Mouse (Mus musculus) kidney, embryonic 14.5 days (tissue): Measurements from ENCODE around the gene Snrnp25. TPM values are rescaled to one million over a fixed set of nuclear protein-coding genes. Genes with fewer than 3 reads are reported as not detected.

Experiments used
- ATAC-seq: fragments of 200-750 bp; cut with Nextera tagmentation; 2 replicates; pipeline ENCODE4 v1.8.0; 2017; ENCODE audit warnings: moderate number of reproducible peaks, mild to moderate bottlenecking, moderate TSS enrichment, moderate library complexity; ENCODE audit not compliant: low FRiP score, low TSS enrichment
- H3K27ac ChIP-seq: fragments of 300-500 bp; sonication (generic); 2 replicates; pipeline ENCODE4 v1.5.1; 2014; ENCODE audit warnings: low read depth, mild to moderate bottlenecking, low read length, moderate library complexity, mixed read lengths
- H3K27me3 ChIP-seq: fragments of 300-500 bp; sonication (generic); 2 replicates; pipeline ENCODE4 v1.6.1; 2014; ENCODE audit warnings: mild to moderate bottlenecking, low read length; ENCODE audit not compliant: control insufficient read depth, insufficient read depth
- H3K36me3 ChIP-seq: fragments of 300-500 bp; sonication (generic); 2 replicates; pipeline ENCODE4 v1.6.1; 2014; ENCODE audit warnings: low read length, mixed read lengths; ENCODE audit not compliant: control insufficient read depth, insufficient read depth
- H3K4me1 ChIP-seq: fragments of 300-500 bp; sonication (generic); 2 replicates; pipeline ENCODE4 v1.6.1; 2014; ENCODE audit warnings: low read length, mixed read lengths; ENCODE audit not compliant: control insufficient read depth, insufficient read depth
- H3K4me2 ChIP-seq: fragments of 300-500 bp; sonication (generic); replicated peaks from 2 replicates; pipeline ENCODE4 v1.6.1; 2014; ENCODE audit warnings: low read depth, mild to moderate bottlenecking, low read length
- H3K4me3 ChIP-seq: fragments of 300-500 bp; sonication (generic); 2 replicates; pipeline ENCODE4 v1.5.1; 2014; ENCODE audit warnings: mild to moderate bottlenecking, low read length
- H3K9ac ChIP-seq: fragments of 300-500 bp; sonication (generic); 2 replicates; pipeline ENCODE4 v1.6.1; 2014; ENCODE audit warnings: low read depth, mild to moderate bottlenecking, low read length, moderate library complexity
- H3K9me3 ChIP-seq: fragments of 300-500 bp; sonication (generic); 2 replicates; pipeline ENCODE4 v1.6.1; 2016; ENCODE audit warnings: low read length; ENCODE audit not compliant: control insufficient read depth
- WGBS: fragments of 180-500 bp; shearing (Covaris S2); extraction: QIAGEN DNeasy Blood & Tissue Kit; methylation state at CpG from one replicate; pipeline ENCODE4 v1.1.7; 2014; 5-methylcytosine and 5-hydroxymethylcytosine counted together
- polyA plus RNA-seq: library from polyadenylated mRNA; unstranded; fragments of >200 nt; fragmentation: Nextera tagmentation; extraction: Ambion mirVana; gene quantifications from 2 replicates; pipeline ENCODE4 v1.2.1, GENCODE M21; 2014

The Snrnp25 gene
- polyA plus RNA-seq, 1 experiment from 2014 or later, result 71.7 TPM

GRCm38 (mm10) chr11:32244617-32245016 is 39.4 kb downstream of the Snrnp25 start:
- Histone ChIP-seq H3K36me3 (peaks cover 54% of the 10 kb centered on the region), H3K4me1 (peaks cover 14% of the 10 kb centered on the region), H3K9me3 (no peaks in the 10 kb centered on the region), H3K4me2 (no peak overlapping the region), H3K27ac (peak overlapping the region; percentile 72), H3K27me3 (no peaks in the 10 kb centered on the region), H3K9ac (no peak overlapping the region), H3K4me3 (no peak overlapping the region)
- no peak for ATAC-seq
- WGBS, result 93% methylated on average over 1 of the region's 1 CpGs

- H3K4me1 ChIP-seq, result peaks cover 14% of the 10 kb centered on the region
- no peak overlapping the region for H3K4me2 ChIP-seq
- no peaks in the 10 kb centered on the region for H3K9me3 ChIP-seq
- no peaks in the 10 kb centered on the region for H3K27me3 ChIP-seq
- H3K36me3 ChIP-seq, result peaks cover 55% of the 10 kb centered on the region
- H3K4me3 ChIP-seq, result no peak overlapping the region
- WGBS, result 91% methylated on average over 6 of the region's 6 CpGs
- ATAC-seq, result no peak
- no peak overlapping the region for H3K9ac ChIP-seq
- H3K27ac ChIP-seq, result no peak overlapping the region
These were observed 40.4 kb downstream of the Snrnp25 start for GRCm38 (mm10) chr11:32245614-32246013.

- Histone ChIP-seq H3K4me1 (peaks cover 14% of the 10 kb centered on the region), H3K27ac (no peak overlapping the region), H3K9ac (no peak overlapping the region), H3K9me3 (no peaks in the 10 kb centered on the region), H3K27me3 (no peaks in the 10 kb centered on the region), H3K36me3 (peaks cover 51% of the 10 kb centered on the region), H3K4me2 (no peak overlapping the region), H3K4me3 (no peak overlapping the region)
- ATAC-seq, result no peak
These were observed 41.9 kb downstream of the Snrnp25 start for GRCm38 (mm10) chr11:32247068-32247467.

GRCm38 (mm10) chr11:32248350-32248749 is 43.1 kb downstream of the Snrnp25 start:
- no peaks in the 10 kb centered on the region for H3K27me3 ChIP-seq
- whole genome bisulfite sequencing, result 62% methylated on average over 3 of the region's 3 CpGs
- no peak overlapping the region for H3K4me3 ChIP-seq
- H3K4me2 ChIP-seq, result no peak overlapping the region
- peaks cover 58% of the 10 kb centered on the region for H3K36me3 ChIP-seq
- H3K9ac ChIP-seq, result no peak overlapping the region
- peaks cover 11% of the 10 kb centered on the region for H3K4me1 ChIP-seq
- ATAC-seq, result no peak
- H3K9me3 ChIP-seq, result no peaks in the 10 kb centered on the region
- H3K27ac ChIP-seq, result no peak overlapping the region

GRCm38 (mm10) chr11:32250880-32251763 is 45.9 kb downstream of the Snrnp25 start:
- H3K4me3 ChIP-seq, result no peak overlapping the region

GRCm38 (mm10) chr11:32253121-32253520 is 47.9 kb downstream of the Snrnp25 start:
- WGBS, result 96% methylated on average over 1 of the region's 1 CpGs

More at GRCm38 (mm10) chr11:32250880-32251763, 45.9 kb downstream of the Snrnp25 start:
- no peaks in the 10 kb centered on the region for H3K27me3 ChIP-seq
- 87% methylated on average over 8 of the region's 8 CpGs for WGBS
- H3K27ac ChIP-seq, result no peak overlapping the region
- no peak overlapping the region for H3K4me2 ChIP-seq
- no peaks in the 10 kb centered on the region for H3K4me1 ChIP-seq
- no peaks in the 10 kb centered on the region for H3K9me3 ChIP-seq
- peaks cover 57% of the 10 kb centered on the region for H3K36me3 ChIP-seq
- no peak overlapping the region for H3K9ac ChIP-seq
- ATAC-seq, result no peak

GRCm38 (mm10) chr11:32256146-32256545 is 50.9 kb downstream of the Snrnp25 start:
- H3K4me2 ChIP-seq, result no peak overlapping the region

More at GRCm38 (mm10) chr11:32253121-32253520, 47.9 kb downstream of the Snrnp25 start:
- no peak for ATAC-seq
- H3K9me3 ChIP-seq, result no peaks in the 10 kb centered on the region
- H3K4me2 ChIP-seq, result no peak overlapping the region
- H3K4me1 ChIP-seq, result no peaks in the 10 kb centered on the region
- no peak overlapping the region for H3K27ac ChIP-seq
- H3K9ac ChIP-seq, result no peak overlapping the region
- H3K27me3 ChIP-seq, result no peaks in the 10 kb centered on the region
- H3K4me3 ChIP-seq, result no peak overlapping the region
- H3K36me3 ChIP-seq, result peaks cover 38% of the 10 kb centered on the region

GRCm38 (mm10) chr11:32256566-32256965 is 51.4 kb downstream of the Snrnp25 start:
- WGBS, result 87% methylated on average over 3 of the region's 3 CpGs
- H3K4me2 ChIP-seq, result no peak overlapping the region
- H3K27me3 ChIP-seq, result no peaks in the 10 kb centered on the region
- H3K9me3 ChIP-seq, result no peaks in the 10 kb centered on the region
- no peak for ATAC-seq
- no peak overlapping the region for H3K4me3 ChIP-seq
- peaks cover 33% of the 10 kb centered on the region for H3K36me3 ChIP-seq
- no peaks in the 10 kb centered on the region for H3K4me1 ChIP-seq
- no peak overlapping the region for H3K27ac ChIP-seq
- H3K9ac ChIP-seq, result no peak overlapping the region

More at GRCm38 (mm10) chr11:32256146-32256545, 50.9 kb downstream of the Snrnp25 start:
- Histone ChIP-seq H3K27me3 (no peaks in the 10 kb centered on the region), H3K9me3 (no peaks in the 10 kb centered on the region), H3K27ac (no peak overlapping the region), H3K36me3 (peaks cover 35% of the 10 kb centered on the region), H3K9ac (no peak overlapping the region), H3K4me3 (no peak overlapping the region), H3K4me1 (no peaks in the 10 kb centered on the region)
- 90% methylated on average over 1 of the region's 1 CpGs for WGBS
- ATAC-seq, result no peak
